Mouse (Mus musculus) layer of hippocampus, adult 9-10 months (tissue): ENCODE measurements around the gene Lrmda.

ENCODE experiments used
- DNase-seq: peaks from one replicate; pipeline ENCODE4 v3.0.0; 2022; ENCODE audit warnings: low spot score

The Lrmda gene

GRCm38 (mm10) chr14:22952981-22953380, 933.5 kb downstream of the Lrmda start:
- no peak for DNase-seq

- DNase-seq, result no peak
These were observed 940.7 kb downstream of the Lrmda start for GRCm38 (mm10) chr14:22960166-22960565.

GRCm38 (mm10) chr14:22964796-22965660, 945.5 kb downstream of the Lrmda start:
- DNase-seq, result no peak

- no peak for DNase-seq
These were observed 949.2 kb downstream of the Lrmda start for GRCm38 (mm10) chr14:22968705-22969104.

- no peak for DNase-seq
These were observed 967.2 kb downstream of the Lrmda start for GRCm38 (mm10) chr14:22986736-22987135.

- no peak for DNase-seq
These were observed 968.7 kb downstream of the Lrmda start for GRCm38 (mm10) chr14:22988090-22988669.

- DNase-seq, result no peak
These were observed 975.8 kb downstream of the Lrmda start for GRCm38 (mm10) chr14:22995184-22995935.

GRCm38 (mm10) chr14:22998906-22999305, 979.4 kb downstream of the Lrmda start:
- DNase-seq, result no peak

GRCm38 (mm10) chr14:23011989-23012388, 992.5 kb downstream of the Lrmda start:
- DNase-seq, result no peak

GRCm38 (mm10) chr14:23014747-23015286, 995.3 kb downstream of the Lrmda start:
- no peak for DNase-seq

GRCm38 (mm10) chr14:23015321-23016067, 996.0 kb downstream of the Lrmda start:
- no peak for DNase-seq

- DNase-seq, result no peak
These were observed 996.6 kb downstream of the Lrmda start for GRCm38 (mm10) chr14:23016068-23016611.

- DNase-seq, result no peak
These were observed 1021.5 kb downstream of the Lrmda start for GRCm38 (mm10) chr14:23041002-23041401.

GRCm38 (mm10) chr14:23045322-23045721, 1025.8 kb downstream of the Lrmda start:
- DNase-seq, result no peak

GRCm38 (mm10) chr14:23046330-23046729, 1026.8 kb downstream of the Lrmda start:
- peak; percentile 85 for DNase-seq

GRCm38 (mm10) chr14:23051441-23051840, 1031.9 kb downstream of the Lrmda start:
- DNase-seq, result no peak

- no peak for DNase-seq
These were observed 1033.5 kb downstream of the Lrmda start for GRCm38 (mm10) chr14:23052833-23053592.

- no peak for DNase-seq
These were observed 1037.9 kb downstream of the Lrmda start for GRCm38 (mm10) chr14:23057228-23057976.

GRCm38 (mm10) chr14:23057987-23058386, 1038.5 kb downstream of the Lrmda start:
- DNase-seq, result no peak

GRCm38 (mm10) chr14:23078719-23079118, 1059.2 kb downstream of the Lrmda start:
- DNase-seq, result no peak
